Mouse (Mus musculus): ENCODE data around the gene Hdac10. TPM values are rescaled to one million over a fixed set of nuclear protein-coding genes. Genes with fewer than 3 reads are reported as not detected.

Hdac10 gene
- total and polyA plus RNA-seq, 3 experiments: 23.3 to 26.6 TPM; not detected in 1

GRCm38 (mm10) chr15:89075478-89076147 is 52.9 kb downstream of the Hdac10 start (continued):
- TF ChIP-seq RAD21 (IDR thresholded peaks at IDR 0.05; ENCODE audit: low read depth, low read length): no peak
- no peak for TF ChIP-seq ETS1 (IDR thresholded peaks at IDR 0.05; ENCODE audit: low read depth, low read length)
- no peak for TF ChIP-seq MEF2A (IDR thresholded peaks at IDR 0.05; ENCODE audit: extremely low read depth, insufficient replicate concordance, low read depth, low read length, poor library complexity, severe bottlenecking)
- no peak for TF ChIP-seq USF2 (IDR thresholded peaks at IDR 0.05; ENCODE audit: borderline replicate concordance in 1 of 2, insufficient read depth in 1 of 2, low read depth in 1 of 2, low read length in 2 of 2)
- no peak for TF ChIP-seq CHD2 (IDR thresholded peaks at IDR 0.05; ENCODE audit: low read length)
- no peak for TF ChIP-seq UBTF (IDR thresholded peaks at IDR 0.05; ENCODE audit: borderline replicate concordance, insufficient read depth, low read depth, low read length)
- TF ChIP-seq JUND (IDR thresholded peaks at IDR 0.05; ENCODE audit: low read depth, low read length): no peak
- TF ChIP-seq ZKSCAN1 (IDR thresholded peaks at IDR 0.05; ENCODE audit: low read depth, low read length): no peak
- no peak for TF ChIP-seq RCOR1 (IDR thresholded peaks at IDR 0.05; ENCODE audit: low read depth, low read length)

- peak within 1 kb of the TSS; percentile 69 for H3K27ac ChIP-seq (ENCODE audit: control insufficient read depth, low read depth, low read length)
- DNase-seq (ENCODE audit: low read depth, low spot score): peak; percentile 69
- peak within 1 kb of the TSS; percentile 94 to 96 for H3K4me3 ChIP-seq (ENCODE audit: control insufficient read depth in 1 of 2, insufficient read depth in 1 of 2, low read depth in 2 of 2, low read length in 2 of 2)
- peaks cover 0 to 4% of the 10 kb centered on the region in 2 experiments; a peak in 1 of 4 replicates for H3K27me3 ChIP-seq (ENCODE audit: control insufficient read depth in 1 of 2, insufficient read depth in 2 of 2, low read length in 2 of 2)
- H3K79me2 ChIP-seq (ENCODE audit: control insufficient read depth, insufficient read depth, low read length, poor library complexity): peaks cover 22% of the 10 kb centered on the region
- no peak for TF ChIP-seq SIN3A (IDR thresholded peaks at IDR 0.05; ENCODE audit: low read length)
- TF ChIP-seq TBP (IDR thresholded peaks at IDR 0.05; ENCODE audit: low read depth, low read length): 0 out of 2 replicates have a peak, but pooled peaks have one; percentile 26
- no peak for TF ChIP-seq ZMIZ1 (IDR thresholded peaks at IDR 0.05; ENCODE audit: low read depth, low read length)
- no peak for TF ChIP-seq CHD2 (IDR thresholded peaks at IDR 0.05; ENCODE audit: low read length)
- no peaks in the 10 kb centered on the region for H3K9me3 ChIP-seq (replicated peaks; ENCODE audit: insufficient read depth, low read length)
- H3K4me1 ChIP-seq (ENCODE audit: control insufficient read depth in 1 of 2, insufficient read depth in 2 of 2, low read length in 2 of 2): peaks cover 0 to 24% of the 10 kb centered on the region in 2 experiments; a peak in 3 of 4 replicates
- peaks cover 3 to 15% of the 10 kb centered on the region in 2 experiments for H3K36me3 ChIP-seq (ENCODE audit: control insufficient read depth in 1 of 2, insufficient read depth in 2 of 2, low read length in 2 of 2)
- peak within 1 kb of the TSS; percentile 85 for H3K9ac ChIP-seq (ENCODE audit: control insufficient read depth, low read depth, low read length, poor library complexity, severe bottlenecking)
Observed at GRCm38 (mm10) chr15:89074613-89075477, 53.7 kb downstream of the Hdac10 start, which contains the start of gene Trabd. Trabd (plus strand) TSS chr15:89075124.

GRCm38 (mm10) chr15:89073993-89074603 is 54.4 kb downstream of the Hdac10 start:
- no peak overlapping the region for H3K27ac ChIP-seq (ENCODE audit: control insufficient read depth, low read depth, low read length)
- peaks cover 0 to 4% of the 10 kb centered on the region in 2 experiments; a peak in 1 of 4 replicates for H3K27me3 ChIP-seq (ENCODE audit: control insufficient read depth in 1 of 2, insufficient read depth in 2 of 2, low read length in 2 of 2)
- H3K4me1 ChIP-seq (ENCODE audit: control insufficient read depth in 1 of 2, insufficient read depth in 2 of 2, low read length in 2 of 2): peaks cover 0 to 24% of the 10 kb centered on the region in 2 experiments; a peak in 3 of 4 replicates

More at GRCm38 (mm10) chr15:89073993-89074603, 54.4 kb downstream of the Hdac10 start:
- Histone ChIP-seq H3K79me2 (ENCODE audit: control insufficient read depth, insufficient read depth, low read length, poor library complexity) (peaks cover 20% of the 10 kb centered on the region), H3K9ac (ENCODE audit: control insufficient read depth, low read depth, low read length, poor library complexity, severe bottlenecking) (no peak overlapping the region), H3K36me3 (ENCODE audit: control insufficient read depth in 1 of 2, insufficient read depth in 2 of 2, low read length in 2 of 2) (peaks cover 0 to 15% of the 10 kb centered on the region in 2 experiments; a peak in 2 of 4 replicates), H3K9me3 (replicated peaks; ENCODE audit: insufficient read depth, low read length) (no peaks in the 10 kb centered on the region), H3K4me3 (ENCODE audit: control insufficient read depth in 1 of 2, insufficient read depth in 1 of 2, low read depth in 2 of 2, low read length in 2 of 2) (no peak overlapping the region)
- TF ChIP-seq USF1 (IDR thresholded peaks at IDR 0.05; ENCODE audit: low read depth, low read length) (no peak), NELFE (IDR thresholded peaks at IDR 0.05; ENCODE audit: low read depth, low read length) (no peak), SIN3A (IDR thresholded peaks at IDR 0.05; ENCODE audit: low read length) (no peak), UBTF (IDR thresholded peaks at IDR 0.05; ENCODE audit: borderline replicate concordance, insufficient read depth, low read depth, low read length) (no peak), MEF2A (IDR thresholded peaks at IDR 0.05; ENCODE audit: extremely low read depth, insufficient replicate concordance, low read depth, low read length, poor library complexity, severe bottlenecking) (no peak), ZNF384 (IDR thresholded peaks at IDR 0.05; ENCODE audit: low read depth, low read length) (peak; percentile 84)
- peak; percentile 35 for DNase-seq (ENCODE audit: low read depth, low spot score)
